Mouse (Mus musculus) small intestine, adult 2 months (tissue): Measurements from ENCODE around the gene Gtf2e1.

Experiments used
- CTCF ChIP-seq: fragments of 200-500 bp; IDR thresholded peaks from 2 replicates; pipeline ENCODE4 v1.5.1; 2012; ENCODE audit warnings: low read depth, mild to moderate bottlenecking, control low read depth, inconsistent platforms, low read length, moderate library complexity, mixed read lengths; ENCODE audit not compliant: insufficient replicate concordance, insufficient read length; ENCODE audit errors: extremely low read depth
- POLR2A ChIP-seq: fragments of 200-500 bp; IDR thresholded peaks from 2 replicates; pipeline ENCODE4 v1.6.1; 2012; ENCODE audit warnings: low read depth, mild to moderate bottlenecking, control low read depth, inconsistent platforms, low read length, moderate library complexity

GRCm38 (mm10) chr16:37539240-37539610, 364 bp downstream of the Gtf2e1 start:
- TF ChIP-seq POLR2A (no peak), CTCF (no peak)
